ENCODE assay signal across 1 mouse cellular context in the genomic region with DNA sequence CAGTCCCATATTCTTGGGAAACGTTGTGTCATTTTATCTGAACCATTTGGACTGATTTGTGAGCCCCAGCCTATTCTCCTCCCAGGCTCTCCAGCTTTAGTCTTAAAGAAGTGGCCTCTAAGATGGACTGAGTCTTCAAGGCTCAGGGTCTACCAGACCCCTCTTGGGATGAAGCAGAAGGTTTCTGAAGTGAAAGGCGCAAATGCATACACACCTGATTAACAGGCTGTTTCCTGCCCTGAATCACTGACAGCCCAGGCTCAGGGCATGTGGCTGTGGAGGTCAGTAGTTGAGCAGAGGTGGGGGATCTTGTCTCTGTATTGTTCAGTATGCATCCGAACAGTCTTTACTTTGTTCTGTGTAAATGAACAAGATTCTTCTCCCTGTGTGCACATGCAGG.
TF ChIP-seq lines count a peak whose summit lies in the region.

No protein-coding gene starts in this region.

TF ChIP-seq in MEL, 35 proteins besides CTCF, POLR2A, EP300 and RAD21 (continued from another document):
- TF ChIP-seq SIN3A (IDR thresholded peaks at IDR 0.05; ENCODE audit: low read length) (no peak), TAL1 (IDR thresholded peaks at IDR 0.05; ENCODE audit: low read length) (no peak), MAX (IDR thresholded peaks at IDR 0.05; ENCODE audit: low read length) (no peak), ZKSCAN1 (IDR thresholded peaks at IDR 0.05; ENCODE audit: low read depth, low read length) (no peak), TCF12 (IDR thresholded peaks at IDR 0.05; ENCODE audit: low read depth, low read length) (no peak), MAZ (IDR thresholded peaks at IDR 0.05; ENCODE audit: low read depth, low read length) (no peak), MAFK (IDR thresholded peaks at IDR 0.05; ENCODE audit: borderline replicate concordance, low read depth, low read length) (no peak), USF1 (IDR thresholded peaks at IDR 0.05; ENCODE audit: low read depth, low read length) (no peak), JUND (IDR thresholded peaks at IDR 0.05; ENCODE audit: low read depth, low read length) (no peak), UBTF (IDR thresholded peaks at IDR 0.05; ENCODE audit: borderline replicate concordance, insufficient read depth, low read depth, low read length) (no peak), USF2 (IDR thresholded peaks at IDR 0.05; ENCODE audit: borderline replicate concordance in 1 of 2, insufficient read depth in 1 of 2, low read depth in 1 of 2, low read length in 2 of 2) (no peak), MYB (IDR thresholded peaks at IDR 0.05; ENCODE audit: low read depth, low read length) (no peak), BHLHE40 (IDR thresholded peaks at IDR 0.05; ENCODE audit: borderline replicate concordance, low read depth, low read length) (no peak), GABPA (IDR thresholded peaks at IDR 0.05; ENCODE audit: low read depth, low read length) (no peak), ZMIZ1 (IDR thresholded peaks at IDR 0.05; ENCODE audit: low read depth, low read length) (no peak)
